Mouse (Mus musculus): ENCODE results near the gene Creg2. TPM values are rescaled to one million over a fixed set of nuclear protein-coding genes. Genes with fewer than 3 reads are reported as not detected.
A peak's percentile ranks its signal among the peaks of the same experiment; 100 is the strongest.

Creg2 gene
- polyA plus RNA-seq (2012; rRNA removed), result 0.16 and 0.18 TPM in 2 replicates

- no peak for TF ChIP-seq POLR2A (IDR thresholded peaks at IDR 0.05; ENCODE audit: control insufficient read depth, extremely low read depth, insufficient read depth, low read length, poor library complexity)
- TF ChIP-seq CTCF (IDR thresholded peaks at IDR 0.05; ENCODE audit: borderline replicate concordance, control insufficient read depth, extremely low read depth, insufficient read depth, low read length, poor library complexity), result no peak
- Histone ChIP-seq H3K4me3 (ENCODE audit: control insufficient read depth, insufficient read depth, low read length) (peak within 1 kb of the TSS; percentile 21), H3K4me1 (replicated peaks; ENCODE audit: control insufficient read depth, insufficient read depth, low read length) (peaks cover 10% of the 10 kb centered on the region), H3K27me3 (ENCODE audit: control insufficient read depth, insufficient read depth, low read length) (peaks cover 9% of the 10 kb centered on the region; the same call in 1 of the 2 replicates), H3K27ac (ENCODE audit: control insufficient read depth, insufficient read depth, low read length) (no peak within 1 kb of the TSS), H3K36me3 (ENCODE audit: control insufficient read depth, insufficient read depth, low read length) (no peaks in the 10 kb centered on the region)
- WGBS, result 30% methylated on average over 9 of the region's 9 CpGs
- no peak for DNase-seq
Measured at GRCm38 (mm10) chr1:39651241-39651548, at the start of gene Creg2. Gene Creg2, minus strand, starts transcription at chr1:39651474.

- DNase-seq, result no peak
- 88% methylated on average over 7 of the region's 7 CpGs for WGBS
- H3K36me3 ChIP-seq (ENCODE audit: control insufficient read depth, insufficient read depth, low read length), result no peaks in the 10 kb centered on the region
- peaks cover 23% of the 10 kb centered on the region for H3K4me1 ChIP-seq (replicated peaks; ENCODE audit: control insufficient read depth, insufficient read depth, low read length)
- H3K27ac ChIP-seq (ENCODE audit: control insufficient read depth, insufficient read depth, low read length), result no peak overlapping the region
- no peak for TF ChIP-seq POLR2A (IDR thresholded peaks at IDR 0.05; ENCODE audit: control insufficient read depth, extremely low read depth, insufficient read depth, low read length, poor library complexity)
- no peak for TF ChIP-seq CTCF (IDR thresholded peaks at IDR 0.05; ENCODE audit: borderline replicate concordance, control insufficient read depth, extremely low read depth, insufficient read depth, low read length, poor library complexity)
- no peak overlapping the region for H3K4me3 ChIP-seq (ENCODE audit: control insufficient read depth, insufficient read depth, low read length)
- H3K27me3 ChIP-seq (ENCODE audit: control insufficient read depth, insufficient read depth, low read length), result no peaks in the 10 kb centered on the region
Measured at GRCm38 (mm10) chr1:39700599-39701273, 49.5 kb upstream of the Creg2 start.

- H3K4me3 ChIP-seq (ENCODE audit: control insufficient read depth, insufficient read depth, low read length), result no peak overlapping the region
- WGBS, result 87% methylated on average over 6 of the region's 6 CpGs
- no peaks in the 10 kb centered on the region for H3K36me3 ChIP-seq (ENCODE audit: control insufficient read depth, insufficient read depth, low read length)
- peaks cover 23% of the 10 kb centered on the region for H3K4me1 ChIP-seq (replicated peaks; ENCODE audit: control insufficient read depth, insufficient read depth, low read length)
- TF ChIP-seq POLR2A (IDR thresholded peaks at IDR 0.05; ENCODE audit: control insufficient read depth, extremely low read depth, insufficient read depth, low read length, poor library complexity) (no peak), CTCF (IDR thresholded peaks at IDR 0.05; ENCODE audit: borderline replicate concordance, control insufficient read depth, extremely low read depth, insufficient read depth, low read length, poor library complexity) (no peak)
- no peaks in the 10 kb centered on the region for H3K27me3 ChIP-seq (ENCODE audit: control insufficient read depth, insufficient read depth, low read length)
- DNase-seq, result no peak
- no peak overlapping the region for H3K27ac ChIP-seq (ENCODE audit: control insufficient read depth, insufficient read depth, low read length)
Measured at GRCm38 (mm10) chr1:39698456-39698855, 47.2 kb upstream of the Creg2 start.

GRCm38 (mm10) chr1:39695198-39695597 is 43.9 kb upstream of the Creg2 start:
- Histone ChIP-seq H3K27ac (ENCODE audit: control insufficient read depth, insufficient read depth, low read length) (no peak overlapping the region), H3K4me1 (replicated peaks; ENCODE audit: control insufficient read depth, insufficient read depth, low read length) (peaks cover 6% of the 10 kb centered on the region; the same call in 1 of the 2 replicates), H3K36me3 (ENCODE audit: control insufficient read depth, insufficient read depth, low read length) (no peaks in the 10 kb centered on the region), H3K27me3 (ENCODE audit: control insufficient read depth, insufficient read depth, low read length) (no peaks in the 10 kb centered on the region), H3K4me3 (ENCODE audit: control insufficient read depth, insufficient read depth, low read length) (no peak overlapping the region)
- DNase-seq, result no peak
- WGBS, result 89% methylated on average over 4 of the region's 4 CpGs
- no peak for TF ChIP-seq CTCF (IDR thresholded peaks at IDR 0.05; ENCODE audit: borderline replicate concordance, control insufficient read depth, extremely low read depth, insufficient read depth, low read length, poor library complexity)
- no peak for TF ChIP-seq POLR2A (IDR thresholded peaks at IDR 0.05; ENCODE audit: control insufficient read depth, extremely low read depth, insufficient read depth, low read length, poor library complexity)

GRCm38 (mm10) chr1:39694756-39695155 is 43.5 kb upstream of the Creg2 start:
- DNase-seq, result no peak
- peaks cover 6% of the 10 kb centered on the region; the same call in 1 of the 2 replicates for H3K4me1 ChIP-seq (replicated peaks; ENCODE audit: control insufficient read depth, insufficient read depth, low read length)
- TF ChIP-seq CTCF (IDR thresholded peaks at IDR 0.05; ENCODE audit: borderline replicate concordance, control insufficient read depth, extremely low read depth, insufficient read depth, low read length, poor library complexity), result no peak
- no peak for TF ChIP-seq POLR2A (IDR thresholded peaks at IDR 0.05; ENCODE audit: control insufficient read depth, extremely low read depth, insufficient read depth, low read length, poor library complexity)
- no peaks in the 10 kb centered on the region for H3K36me3 ChIP-seq (ENCODE audit: control insufficient read depth, insufficient read depth, low read length)
- 78% methylated on average over 7 of the region's 7 CpGs for WGBS
- H3K27me3 ChIP-seq (ENCODE audit: control insufficient read depth, insufficient read depth, low read length), result no peaks in the 10 kb centered on the region
- H3K27ac ChIP-seq (ENCODE audit: control insufficient read depth, insufficient read depth, low read length), result no peak overlapping the region
- H3K4me3 ChIP-seq (ENCODE audit: control insufficient read depth, insufficient read depth, low read length), result no peak overlapping the region

GRCm38 (mm10) chr1:39691974-39692373 is 40.7 kb upstream of the Creg2 start:
- H3K27me3 ChIP-seq (ENCODE audit: control insufficient read depth, insufficient read depth, low read length), result no peaks in the 10 kb centered on the region
- no peaks in the 10 kb centered on the region for H3K36me3 ChIP-seq (ENCODE audit: control insufficient read depth, insufficient read depth, low read length)
- no peak overlapping the region for H3K27ac ChIP-seq (ENCODE audit: control insufficient read depth, insufficient read depth, low read length)
- DNase-seq, result no peak
- 81% methylated on average over 3 of the region's 3 CpGs for WGBS
- TF ChIP-seq CTCF (IDR thresholded peaks at IDR 0.05; ENCODE audit: borderline replicate concordance, control insufficient read depth, extremely low read depth, insufficient read depth, low read length, poor library complexity), result no peak
- TF ChIP-seq POLR2A (IDR thresholded peaks at IDR 0.05; ENCODE audit: control insufficient read depth, extremely low read depth, insufficient read depth, low read length, poor library complexity), result no peak
- no peak overlapping the region for H3K4me3 ChIP-seq (ENCODE audit: control insufficient read depth, insufficient read depth, low read length)
- H3K4me1 ChIP-seq (replicated peaks; ENCODE audit: control insufficient read depth, insufficient read depth, low read length), result 0 out of 2 replicates have a peak, but pooled peaks cover 3% of the 10 kb centered on the region
